Mouse (Mus musculus) limb, embryonic 14.5 days (tissue): ENCODE measurements around the gene Myo1a. TPM values are rescaled to one million over a fixed set of nuclear protein-coding genes. Genes with fewer than 3 reads are reported as not detected.
A peak's percentile ranks its signal among the peaks of the same experiment; 100 is the strongest.

ENCODE experiments used
- ATAC-seq: fragments of 200-750 bp; cut with Nextera tagmentation; 2 replicates; pipeline ENCODE4 v1.8.0; 2017; ENCODE audit warnings: low read depth, moderate number of reproducible peaks, moderate TSS enrichment; ENCODE audit not compliant: low FRiP score
- DNase-seq: peaks from one replicate; pipeline ENCODE4 v3.0.0-alpha.2; 2015; ENCODE audit warnings: low spot score
- H3K27ac ChIP-seq: fragments of 300-500 bp; sonication (generic); replicated peaks from 2 replicates; pipeline ENCODE4 v1.5.1; 2014; ENCODE audit warnings: low read depth, mild to moderate bottlenecking, low read length, moderate library complexity, mixed read lengths
- H3K27me3 ChIP-seq: fragments of 300-500 bp; sonication (generic); 2 replicates; pipeline ENCODE4 v1.6.1; 2014; ENCODE audit warnings: low read length, mixed read lengths; ENCODE audit not compliant: control insufficient read depth, insufficient read depth
- H3K36me3 ChIP-seq: fragments of 300-500 bp; sonication (generic); 2 replicates; pipeline ENCODE4 v1.6.1; 2014; ENCODE audit warnings: mild to moderate bottlenecking, low read length, moderate library complexity, mixed read lengths; ENCODE audit not compliant: control insufficient read depth, insufficient read depth
- H3K4me1 ChIP-seq: fragments of 300-500 bp; sonication (generic); 2 replicates; pipeline ENCODE4 v1.6.1; 2014; ENCODE audit warnings: antibody characterized with exemption, low read length, mixed read lengths; ENCODE audit not compliant: control insufficient read depth, insufficient read depth
- H3K4me2 ChIP-seq: fragments of 300-500 bp; sonication (generic); replicated peaks from 2 replicates; pipeline ENCODE4 v1.6.1; 2014; ENCODE audit warnings: low read depth, mild to moderate bottlenecking, low read length, moderate library complexity; ENCODE audit not compliant: severe bottlenecking
- H3K4me3 ChIP-seq: fragments of 300-500 bp; sonication (generic); replicated peaks from 2 replicates; pipeline ENCODE4 v1.5.1; 2014; ENCODE audit warnings: low read length
- H3K9ac ChIP-seq: fragments of 300-500 bp; sonication (generic); 2 replicates; pipeline ENCODE4 v1.6.1; 2014; ENCODE audit warnings: mild to moderate bottlenecking, low read depth, low read length, moderate library complexity; ENCODE audit not compliant: severe bottlenecking
- H3K9me3 ChIP-seq: fragments of 300-500 bp; sonication (generic); 2 replicates; pipeline ENCODE4 v1.6.1; 2016; ENCODE audit warnings: low read length; ENCODE audit not compliant: control insufficient read depth
- POLR2A ChIP-seq: fragments of 200-500 bp; IDR thresholded peaks from 2 replicates; pipeline ENCODE4 v1.8.0; 2012; ENCODE audit warnings: inconsistent platforms, mild to moderate bottlenecking, moderate library complexity, borderline replicate concordance; ENCODE audit not compliant: insufficient read depth, insufficient read length; ENCODE audit errors: extremely low read depth
- WGBS: fragments of 180-500 bp; shearing (Covaris S2); extraction: QIAGEN DNeasy Blood & Tissue Kit; methylation state at CpG from one replicate; pipeline ENCODE4 v1.1.7; 2014; 5-methylcytosine and 5-hydroxymethylcytosine counted together
- polyA plus RNA-seq, 2 experiments: library from polyadenylated mRNA; depleted of rRNA in 1 of 2; stranded (reverse) in 1 of 2; unstranded in 1 of 2; fragments of >200 nt; fragmentation: Nextera tagmentation in 1 of 2; extraction: Ambion mirVana in 1 of 2; gene quantifications; 2 replicates each; pipeline versions ENCODE4 v1.2.1 to v1.2.3; 2012 to 2014

Myo1a gene
- polyA plus RNA-seq, 2 experiments = 0.30 to 1.7 TPM

DNA sequence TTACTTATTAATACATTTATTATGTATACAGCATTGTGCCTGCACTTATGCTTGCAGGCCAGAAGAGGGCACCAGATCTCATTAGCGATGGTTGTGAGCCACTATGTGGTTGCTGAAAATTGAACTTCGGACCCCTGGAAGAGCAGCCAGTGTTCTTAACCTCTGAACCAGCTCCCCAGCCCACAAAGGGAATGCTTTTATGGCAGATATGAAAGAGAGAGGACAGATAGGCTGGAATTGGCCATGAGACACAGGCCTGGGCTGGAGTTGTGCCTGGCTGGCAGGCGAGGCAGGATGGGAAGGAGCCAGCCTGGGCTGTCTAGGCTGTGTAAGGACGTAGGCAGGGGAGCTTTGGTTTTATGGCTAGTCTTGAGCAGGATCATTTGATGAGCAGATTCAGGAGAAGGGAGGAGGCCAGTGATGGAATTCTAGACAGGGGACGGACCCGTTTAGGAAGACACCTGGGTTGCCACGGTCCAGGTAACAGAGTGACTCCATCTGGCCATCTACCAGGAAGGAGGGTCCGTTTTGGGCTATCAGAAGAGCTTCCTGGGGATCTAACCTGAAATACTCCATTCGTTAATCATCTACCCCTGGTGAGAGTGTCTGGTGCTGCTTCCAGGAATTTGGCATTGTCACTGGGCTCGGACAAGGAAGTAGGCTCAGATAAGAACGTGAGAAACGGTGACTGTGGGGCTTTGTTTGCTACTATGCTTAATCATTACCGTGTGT lies 33.3 kb downstream of the Myo1a start:
- 48% methylated on average over 13 of the region's 13 CpGs for WGBS
- ATAC-seq = no peak
- H3K36me3 ChIP-seq = peaks cover 19% of the 10 kb centered on the region
- no peak for DNase-seq
- no peaks in the 10 kb centered on the region for H3K9me3 ChIP-seq
- no peaks in the 10 kb centered on the region for H3K27me3 ChIP-seq
- H3K9ac ChIP-seq = no peak overlapping the region
- H3K4me2 ChIP-seq = peak overlapping the region; percentile 78; the same call in 1 of the 2 replicates
- no peak for TF ChIP-seq POLR2A
- H3K4me1 ChIP-seq = peaks cover 10% of the 10 kb centered on the region
- H3K27ac ChIP-seq = no peak overlapping the region
- no peak overlapping the region for H3K4me3 ChIP-seq

DNA sequence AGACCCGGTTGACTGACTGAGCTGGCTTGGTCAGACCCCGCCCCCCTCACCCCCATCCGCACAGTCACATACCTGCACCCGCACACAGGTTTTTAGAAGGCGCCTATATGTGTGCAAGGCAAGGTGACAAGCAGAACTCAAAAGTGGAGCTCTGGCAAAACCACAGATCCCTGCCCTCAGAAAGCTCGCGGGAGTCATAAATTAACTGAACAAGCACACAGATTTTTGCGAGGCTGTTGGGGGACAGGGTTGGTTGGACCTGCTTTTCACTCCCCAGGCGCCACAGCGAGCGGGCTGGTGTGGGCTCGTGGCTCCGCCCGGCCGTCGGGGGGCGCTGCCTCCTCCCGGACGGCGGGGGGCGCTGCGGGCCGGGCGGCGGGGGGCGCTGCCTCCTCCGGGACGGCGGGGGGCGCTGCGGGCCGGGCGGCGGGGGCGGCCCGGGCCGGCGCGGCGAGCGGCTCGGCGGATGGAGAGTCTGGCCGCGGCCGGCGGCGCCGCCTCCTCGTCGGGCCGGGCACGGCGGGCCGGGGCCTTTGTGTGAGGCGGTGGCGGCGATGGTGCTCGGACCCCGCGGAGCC lies 34.2 kb downstream of the Myo1a start, which contains the start of gene Zbtb39:
Gene Zbtb39, plus strand, starts transcription at position 456 of the 578 bp plus-strand sequence.
- 0 out of 2 replicates have a peak, but pooled peaks have one; percentile 50 for TF ChIP-seq POLR2A
- Histone ChIP-seq H3K4me2 (peak within 1 kb of the TSS; percentile 78), H3K9ac (peak within 1 kb of the TSS; percentile 98), H3K27me3 (no peaks in the 10 kb centered on the region), H3K4me3 (peak within 1 kb of the TSS; percentile 90), H3K4me1 (peaks cover 10% of the 10 kb centered on the region), H3K27ac (peak within 1 kb of the TSS; percentile 79), H3K36me3 (peaks cover 28% of the 10 kb centered on the region), H3K9me3 (no peaks in the 10 kb centered on the region)
- DNase-seq (peak; percentile 72), ATAC-seq (peak; percentile 85)
- WGBS = 2% methylated on average over 24 of the region's 61 CpGs

DNA sequence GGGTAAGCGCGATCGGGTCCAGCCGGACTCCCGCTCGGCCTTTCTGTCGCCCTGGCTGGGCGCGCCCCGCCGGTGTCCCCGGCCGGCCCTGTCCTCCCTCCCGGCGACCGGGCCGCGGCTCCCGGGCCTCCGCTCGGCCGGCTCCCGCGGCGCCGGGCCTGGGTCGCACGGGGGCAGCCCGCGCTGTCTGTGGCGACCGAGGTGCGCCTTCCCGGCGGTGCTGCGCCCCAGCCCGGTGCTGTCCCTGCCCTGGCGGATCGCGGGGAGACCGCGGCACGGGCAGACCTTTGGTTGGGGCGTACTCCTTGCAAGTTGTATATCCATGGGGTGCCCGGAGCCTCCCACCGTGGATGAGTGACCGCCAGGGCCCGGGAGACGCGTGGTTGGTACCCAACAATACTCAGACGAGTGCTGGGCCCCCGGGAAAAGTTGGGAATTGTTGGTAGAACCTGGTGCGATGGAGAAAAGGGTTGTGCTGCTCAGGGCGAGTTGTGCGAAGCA lies 34.7 kb downstream of the Myo1a start:
- TF ChIP-seq POLR2A = no peak
- peak; percentile 36 for ATAC-seq

DNA sequence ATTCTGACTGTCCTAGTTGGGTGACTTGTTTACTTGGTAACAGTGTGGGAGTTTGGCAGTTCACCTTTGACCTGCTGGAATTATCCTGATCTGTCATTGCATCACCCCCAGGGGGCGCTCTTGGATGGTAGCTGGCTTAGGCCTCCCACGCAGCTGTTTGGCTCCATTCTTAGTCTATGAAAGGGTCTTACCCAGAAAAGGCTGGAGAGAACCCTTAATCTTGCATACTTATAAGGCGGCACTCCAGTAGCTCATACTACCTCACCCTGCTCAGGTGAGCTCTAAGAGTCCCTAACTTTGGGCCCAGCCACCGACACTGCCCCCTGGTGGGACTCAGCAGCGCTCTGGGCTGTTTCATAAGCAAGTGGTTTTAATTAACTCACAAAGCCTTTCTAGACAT lies 39.7 kb downstream of the Myo1a start:
- Histone ChIP-seq H3K27me3 (no peaks in the 10 kb centered on the region), H3K36me3 (peaks cover 65% of the 10 kb centered on the region), H3K4me1 (peaks cover 13% of the 10 kb centered on the region), H3K4me2 (no peak overlapping the region), H3K9ac (no peak overlapping the region), H3K9me3 (no peaks in the 10 kb centered on the region), H3K27ac (no peak overlapping the region), H3K4me3 (no peak overlapping the region)
- DNase-seq (peak; percentile 58), ATAC-seq (no peak)
- TF ChIP-seq POLR2A = no peak
- 62% methylated on average over 5 of the region's 5 CpGs for WGBS

More for the DNA sequence above, 34.7 kb downstream of the Myo1a start:
- Histone ChIP-seq H3K27me3 (no peaks in the 10 kb centered on the region), H3K9ac (peak overlapping the region; percentile 98), H3K4me2 (peak overlapping the region; percentile 78), H3K4me1 (peaks cover 10% of the 10 kb centered on the region), H3K9me3 (no peaks in the 10 kb centered on the region), H3K27ac (peak overlapping the region; percentile 79), H3K4me3 (peak overlapping the region; percentile 90), H3K36me3 (peaks cover 33% of the 10 kb centered on the region)
- WGBS = under 1% methylated on average over 22 of the region's 55 CpGs
- no peak for DNase-seq

DNA sequence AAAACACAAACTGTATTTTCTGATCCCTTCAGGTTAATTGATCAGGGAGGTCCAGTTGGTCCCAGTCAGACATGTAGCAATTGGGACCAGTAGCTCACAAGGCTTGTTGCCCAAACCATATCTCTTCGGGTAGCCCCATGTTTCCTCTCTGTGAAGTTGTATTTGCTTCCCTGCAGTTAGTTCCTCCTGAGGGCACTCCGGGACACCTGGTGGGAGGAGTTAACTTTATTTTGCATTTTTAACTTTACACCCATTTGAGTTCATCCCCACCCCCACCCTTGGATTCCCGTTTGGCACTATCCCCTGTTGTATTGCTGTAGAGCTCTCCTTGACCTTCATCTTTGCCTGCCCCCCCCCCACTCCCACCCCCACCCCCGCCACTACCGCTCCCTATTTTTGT lies 40.9 kb downstream of the Myo1a start:
- Histone ChIP-seq H3K4me1 (peaks cover 6% of the 10 kb centered on the region; the same call in 1 of the 2 replicates), H3K9me3 (no peaks in the 10 kb centered on the region), H3K27ac (no peak overlapping the region), H3K9ac (no peak overlapping the region), H3K36me3 (peaks cover 65% of the 10 kb centered on the region), H3K27me3 (no peaks in the 10 kb centered on the region), H3K4me2 (no peak overlapping the region), H3K4me3 (no peak overlapping the region)
- ATAC-seq (no peak), DNase-seq (no peak)
- no peak for TF ChIP-seq POLR2A
- 77% methylated on average over 5 of the region's 5 CpGs for WGBS
